Mouse (Mus musculus) thymus, postnatal 10 days (tissue): Measurements from ENCODE around the gene Rnf34.

Experiments
- DNase-seq, 2 experiments: peaks; one replicate each; pipeline ENCODE4 v3.0.0; 2021; ENCODE audit warnings: low spot score in 2 of 2

Rnf34 gene

DNA sequence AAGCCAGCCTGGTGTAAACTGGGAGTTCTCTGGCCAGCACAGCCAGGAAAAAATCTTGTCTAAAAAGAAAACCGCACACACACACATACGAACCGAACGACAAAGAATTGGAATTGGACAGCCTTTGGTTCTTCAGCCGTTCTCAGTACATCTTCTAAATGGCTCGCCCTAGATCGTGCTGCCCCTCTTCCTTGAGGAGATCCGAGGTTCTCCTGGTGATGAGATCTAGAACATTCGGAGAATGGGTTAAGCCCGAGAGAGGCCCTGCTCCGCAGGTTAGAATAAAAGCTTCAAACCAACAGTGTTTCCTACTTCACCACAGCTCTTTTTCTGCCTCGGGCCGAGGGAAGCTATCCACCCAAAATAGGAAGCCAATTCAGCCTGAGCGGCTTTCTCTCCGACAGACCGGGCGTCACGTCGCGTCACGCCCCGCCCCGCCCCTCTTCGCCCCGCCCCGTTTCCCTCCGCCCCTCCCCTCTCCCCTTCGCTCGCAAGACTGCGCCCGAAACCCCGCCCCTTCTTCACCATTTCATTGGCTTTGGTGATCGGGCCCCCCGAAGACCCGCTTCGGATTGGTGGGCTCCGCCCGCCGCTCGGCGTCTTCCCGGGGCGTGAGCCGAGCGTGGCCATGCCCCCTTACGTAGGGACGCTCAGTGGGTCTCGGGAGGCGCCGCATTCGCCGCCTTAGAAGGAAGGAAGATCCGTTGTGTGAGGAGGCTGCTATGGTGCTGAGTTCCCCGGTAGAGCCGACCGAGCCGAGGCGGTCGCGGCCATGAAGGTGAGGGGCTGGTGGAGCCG is at the start of gene Rnf34:
TSS of gene Rnf34 (plus strand) at position 528 of the 798 bp plus-strand sequence.
- DNase-seq = peak; percentile 98 to 99

DNA sequence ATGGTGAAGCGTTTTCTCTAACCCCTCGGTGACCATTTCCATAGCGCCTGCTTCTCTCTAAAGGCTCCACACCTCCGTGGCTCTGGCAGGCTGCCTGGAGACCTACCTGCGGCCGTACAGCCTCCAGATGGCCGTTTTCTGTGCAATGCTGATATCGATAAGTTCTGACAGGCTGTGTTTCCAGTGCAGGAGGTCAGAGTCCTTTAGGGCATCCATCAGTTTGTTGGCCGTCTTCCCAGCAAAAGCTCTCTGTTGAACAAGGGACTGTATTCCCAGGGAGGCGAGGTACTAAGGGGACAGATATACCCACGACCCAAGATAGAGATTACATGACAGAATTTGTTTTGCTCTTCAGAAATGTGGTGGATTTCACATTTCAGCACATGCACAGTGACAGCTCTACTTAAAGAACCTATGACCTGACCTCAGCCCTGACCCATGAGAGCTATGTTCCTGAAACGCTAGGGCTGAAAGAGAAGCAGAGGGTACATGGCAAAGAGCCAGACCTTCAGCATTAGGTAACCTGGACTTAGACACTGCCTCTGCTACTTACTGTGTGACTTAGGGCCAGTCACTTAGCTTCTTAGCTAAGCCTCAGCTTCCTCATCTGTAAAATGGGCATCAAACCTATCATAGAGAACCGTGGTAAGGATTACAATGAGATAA is 49.4 kb upstream of the Rnf34 start:
- DNase-seq = no peak

DNA sequence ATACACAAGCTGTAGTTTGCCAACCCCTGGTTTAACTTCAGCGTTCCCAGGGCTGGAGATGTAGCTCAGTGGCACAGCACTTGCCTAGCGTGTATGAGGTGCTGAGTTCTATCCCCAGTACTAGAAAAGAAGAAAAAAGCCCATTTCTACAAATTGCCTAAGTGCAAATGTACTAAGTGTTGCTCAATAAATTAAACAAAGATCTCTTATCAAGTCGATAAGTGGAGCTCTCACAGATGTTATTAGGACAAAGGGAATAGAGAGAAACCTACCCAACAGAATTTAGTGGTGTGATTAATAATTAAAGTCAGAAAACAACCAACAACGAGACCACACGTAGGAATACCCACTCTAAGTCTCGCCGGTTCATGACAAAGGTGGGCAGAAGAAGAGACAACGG is 48.2 kb upstream of the Rnf34 start:
- no peak for DNase-seq

DNA sequence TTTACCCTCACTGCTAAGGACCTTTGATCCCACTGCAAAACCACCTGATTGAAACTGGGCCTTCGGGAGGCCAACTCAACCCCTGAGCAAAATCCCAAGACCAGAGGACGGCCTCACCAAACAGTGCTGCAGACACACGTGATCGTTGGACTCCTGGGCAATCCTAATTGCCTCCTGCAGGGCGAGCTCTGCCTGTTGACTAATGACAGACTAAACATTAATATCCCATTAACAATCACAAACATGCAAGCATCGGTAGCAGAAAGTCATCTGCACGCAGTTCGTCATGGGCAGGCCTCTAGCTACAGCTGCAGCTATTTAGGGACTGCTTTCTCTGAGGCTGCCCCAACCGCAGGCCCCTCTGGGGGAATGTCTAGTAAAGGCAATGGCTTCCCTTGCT is 47.1 kb upstream of the Rnf34 start:
- DNase-seq = no peak

DNA sequence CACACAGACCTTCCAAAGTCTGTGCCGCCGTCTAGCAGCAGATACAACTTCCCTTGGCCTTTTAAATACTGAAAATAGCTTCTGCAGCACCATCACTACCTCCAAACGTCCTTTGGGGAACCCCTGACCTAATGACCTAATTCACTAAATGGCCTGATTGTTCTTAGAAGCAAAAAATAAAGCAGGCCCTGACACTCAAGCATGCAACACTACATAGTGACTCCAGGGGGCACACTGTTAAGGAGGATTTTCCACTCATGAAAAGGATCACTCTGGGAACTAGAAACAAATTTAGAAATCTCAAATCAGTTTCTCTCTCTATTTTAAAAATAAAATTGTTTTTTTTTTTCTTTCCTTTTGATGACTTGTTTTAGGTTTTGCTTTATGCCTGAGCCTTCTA is 44.3 kb upstream of the Rnf34 start:
- DNase-seq = no peak

DNA sequence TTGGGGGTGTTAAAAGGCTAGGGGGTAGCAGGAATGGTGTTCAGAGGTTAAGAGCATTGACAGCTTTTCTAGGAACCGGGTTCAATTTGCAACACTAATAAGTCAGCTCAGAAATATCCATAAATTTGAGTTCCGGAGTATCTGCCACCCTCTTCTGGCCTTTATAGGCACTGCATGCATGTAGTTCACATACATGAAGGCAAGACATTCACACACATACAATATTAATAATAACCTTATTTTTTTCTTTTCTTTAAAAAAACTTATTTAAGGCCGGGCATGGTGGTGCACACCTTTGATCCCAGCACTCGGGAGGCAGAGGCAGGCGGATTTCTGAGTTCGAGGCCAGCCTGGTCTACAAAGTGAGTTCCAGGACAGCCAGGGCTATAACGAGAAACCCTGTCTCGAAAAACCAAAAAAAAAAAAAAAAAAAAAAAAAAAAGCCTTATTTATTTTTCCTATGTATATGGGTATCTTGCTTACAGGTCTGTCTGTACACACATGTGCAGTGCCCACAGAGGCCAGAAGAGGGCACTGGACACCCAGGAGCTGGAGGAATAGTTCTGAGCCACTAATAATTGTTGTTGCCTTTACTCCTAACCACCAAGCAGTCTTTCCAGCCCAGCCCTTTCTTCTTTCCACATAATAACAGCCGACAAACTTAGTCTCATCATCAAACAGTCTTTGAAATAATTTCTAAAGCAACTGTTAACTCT is 38.3 kb upstream of the Rnf34 start:
- DNase-seq = peak; percentile 56 to 80

DNA sequence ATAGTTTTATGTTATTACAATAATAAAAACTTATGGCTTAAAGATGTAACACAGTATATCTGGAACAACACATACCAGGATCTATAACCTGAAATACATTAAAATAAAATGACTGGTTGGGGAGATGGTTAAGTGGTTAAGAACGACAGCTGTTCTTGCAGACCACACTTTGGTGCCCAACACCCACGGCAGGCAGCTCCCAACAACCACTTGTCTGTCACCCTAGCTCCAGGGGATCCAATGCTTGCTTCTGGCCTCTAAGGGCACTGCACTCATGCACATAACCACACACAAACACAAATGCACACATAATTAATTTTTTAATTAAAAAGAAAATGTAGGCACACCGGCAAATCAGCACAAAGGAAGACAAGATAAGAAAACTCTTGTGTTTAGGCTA is 37.1 kb upstream of the Rnf34 start:
- no peak for DNase-seq

DNA sequence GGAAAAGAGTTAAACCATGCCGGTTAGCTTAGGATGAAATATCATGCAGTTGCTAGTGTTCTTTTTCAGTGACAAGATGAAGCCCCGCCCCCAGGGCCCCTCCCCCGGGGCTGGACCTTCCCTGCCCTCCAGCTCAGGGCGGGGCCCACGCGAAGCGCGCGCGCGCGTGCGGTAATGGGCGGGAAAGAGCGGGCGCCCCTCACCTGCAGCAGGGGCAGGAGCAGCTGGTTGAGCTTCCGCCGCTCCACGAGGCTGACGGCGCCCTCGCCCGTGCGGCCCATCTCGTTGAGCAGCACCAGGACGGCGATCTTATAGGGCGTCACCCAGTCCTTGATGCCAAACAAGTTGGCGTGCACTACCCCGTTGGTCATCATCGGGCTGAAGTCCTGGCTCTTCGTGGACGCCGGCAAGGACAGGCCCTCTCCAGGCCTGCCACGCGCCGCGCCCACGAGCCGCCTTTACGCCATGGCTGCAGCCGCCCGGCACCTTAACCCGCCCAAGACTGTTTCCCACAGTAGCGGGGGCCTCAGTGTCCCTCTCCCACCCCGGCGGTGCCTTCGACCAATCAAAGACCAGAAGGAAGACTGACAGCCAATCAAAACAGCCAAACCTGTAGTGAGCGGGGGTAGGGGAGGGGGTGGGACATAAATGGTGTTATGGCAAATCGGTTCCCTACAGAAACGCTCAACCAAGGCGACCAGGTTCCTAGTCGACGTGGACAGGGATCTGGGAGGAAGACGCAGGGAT is 28.9 kb upstream of the Rnf34 start, which contains the start of gene Anapc5:
TSS of gene Anapc5 (minus strand) at position 563 of the 747 bp plus-strand sequence.
- peak; percentile 93 to 95 for DNase-seq

DNA sequence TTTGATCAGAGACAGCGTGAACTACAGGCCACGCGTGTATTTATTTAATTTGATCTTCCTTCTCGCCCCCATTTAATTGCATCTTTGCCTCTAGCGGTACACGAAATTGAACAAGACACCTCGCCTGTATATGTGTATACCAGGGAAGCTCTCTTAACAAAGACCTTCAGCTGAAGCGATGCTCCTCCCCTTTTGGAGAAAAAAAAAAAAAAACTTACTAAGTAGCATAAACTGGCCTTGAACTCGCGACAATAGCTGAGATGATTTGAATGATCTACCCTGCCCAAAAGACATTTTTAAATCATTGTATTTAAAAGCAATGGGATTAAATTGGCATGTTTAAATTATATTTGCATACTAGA is 28.3 kb upstream of the Rnf34 start:
- no peak for DNase-seq

DNA sequence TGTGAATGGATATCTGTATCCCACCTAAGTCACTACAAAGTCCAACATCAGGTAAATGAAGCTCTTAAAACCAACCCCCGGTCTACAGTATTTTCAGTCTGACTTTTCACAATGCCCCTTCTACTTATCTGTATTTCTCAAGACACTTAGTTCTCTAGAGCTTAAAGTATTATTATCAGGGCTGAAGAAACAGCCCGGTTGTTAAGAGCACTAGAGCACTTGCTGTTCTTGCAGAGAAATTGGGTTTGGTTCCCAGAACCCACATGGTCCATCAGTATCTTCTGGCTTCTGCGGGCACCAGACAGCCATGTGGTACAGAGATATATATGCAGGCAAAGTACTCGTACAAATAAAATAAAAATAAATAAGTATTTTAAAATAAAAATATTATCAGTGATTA is 27.4 kb upstream of the Rnf34 start:
- no peak for DNase-seq

DNA sequence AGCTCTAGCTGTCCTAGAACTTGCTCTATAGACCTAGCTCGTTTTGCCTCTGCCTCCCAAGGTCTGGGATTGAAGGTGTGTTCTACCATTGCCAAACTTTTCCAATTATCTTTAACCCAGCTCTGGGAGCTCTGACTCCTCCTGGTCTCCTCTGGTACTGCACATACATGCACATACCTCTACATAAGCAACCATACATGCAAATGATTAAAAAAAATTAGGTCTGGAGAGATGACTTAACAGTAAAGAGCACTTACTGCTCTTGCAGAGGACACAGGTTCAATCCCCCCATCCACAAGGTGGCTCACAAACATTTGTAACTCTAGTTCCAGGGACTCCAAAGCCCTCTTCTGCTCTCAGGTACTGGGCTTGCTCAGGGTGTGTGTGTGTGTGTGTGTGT is 25.9 kb upstream of the Rnf34 start:
- peak in 1 of 2 experiments; percentile 33 for DNase-seq

DNA sequence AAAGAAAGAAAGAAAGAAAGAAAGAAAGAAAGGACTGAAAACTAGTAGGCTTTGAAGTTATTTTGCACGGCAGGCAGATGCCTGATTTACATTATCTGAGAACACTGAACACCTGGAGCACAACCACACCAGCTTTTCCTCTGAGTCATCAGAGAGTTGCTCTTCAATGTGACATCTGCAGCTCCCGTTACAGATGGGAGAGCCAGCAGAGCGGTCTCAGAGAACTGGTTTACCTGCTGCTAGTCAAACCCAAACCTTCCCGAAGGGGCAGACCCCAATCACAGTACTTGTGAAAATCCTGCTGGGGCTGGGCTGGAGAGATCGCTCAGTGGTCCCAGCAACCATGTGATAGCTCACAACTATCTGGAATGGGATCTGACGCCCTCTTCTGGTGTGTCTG is 25.4 kb upstream of the Rnf34 start:
- DNase-seq = peak; percentile 56 to 63

DNA sequence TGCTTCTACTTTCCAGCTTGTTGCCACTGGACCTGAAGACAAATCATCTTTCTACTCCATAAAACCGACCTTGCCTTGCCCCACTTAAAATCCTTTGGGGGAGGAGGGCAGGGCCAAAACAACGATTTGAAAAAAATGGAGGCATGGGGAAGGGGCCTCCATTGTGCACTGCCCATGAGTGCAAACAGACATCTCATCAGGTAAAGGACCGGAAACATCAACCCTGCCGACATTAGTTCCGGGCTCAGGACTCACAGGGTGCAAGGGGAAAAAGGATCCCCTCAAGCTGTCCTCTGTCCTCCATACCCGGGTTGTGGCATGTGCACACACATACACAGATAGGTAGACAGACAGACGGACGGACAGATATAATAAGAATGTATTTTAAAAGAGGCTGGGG is 24.7 kb upstream of the Rnf34 start:
- no peak for DNase-seq

DNA sequence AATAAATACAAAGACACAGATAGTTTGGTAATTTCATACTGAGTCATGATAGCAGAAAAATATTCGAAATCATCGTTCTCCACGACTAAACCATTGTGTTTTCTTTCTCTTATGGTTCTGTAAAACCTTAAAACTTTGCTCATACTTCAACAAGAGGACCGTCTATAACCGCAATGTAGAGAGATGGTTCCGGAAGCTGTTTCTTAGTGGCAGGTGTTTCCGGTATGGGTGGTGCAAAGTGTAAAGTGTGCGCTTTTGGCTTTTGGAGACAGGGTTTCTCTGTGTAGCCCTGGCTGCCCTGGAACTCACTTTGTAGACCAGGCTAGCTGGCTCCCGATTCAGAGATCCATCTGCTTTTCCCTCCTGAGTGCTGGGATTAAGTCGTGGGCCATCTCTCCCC is 17.3 kb upstream of the Rnf34 start:
- peak in 1 of 2 experiments; percentile 29 for DNase-seq

DNA sequence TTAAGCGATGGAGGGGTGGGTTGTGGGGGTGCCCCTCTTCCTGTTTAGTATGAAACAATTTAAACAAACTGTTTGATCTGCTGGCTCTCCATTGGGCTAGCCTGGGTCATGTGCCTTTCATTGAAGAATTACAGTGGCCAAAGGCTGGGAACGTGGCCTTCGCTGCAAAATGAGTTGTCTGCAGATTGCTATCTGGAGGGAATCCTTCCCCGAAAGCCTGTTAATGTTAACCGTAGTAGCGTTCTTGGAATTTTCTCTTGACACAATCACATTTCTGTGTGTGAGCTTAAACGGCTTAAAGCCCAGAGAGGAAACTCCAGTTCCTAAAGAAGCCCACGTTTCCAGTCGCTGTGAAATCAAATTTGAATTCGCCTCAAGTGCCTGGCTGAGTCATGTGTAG is 16.9 kb upstream of the Rnf34 start:
- DNase-seq = peak in 1 of 2 experiments; percentile 17

DNA sequence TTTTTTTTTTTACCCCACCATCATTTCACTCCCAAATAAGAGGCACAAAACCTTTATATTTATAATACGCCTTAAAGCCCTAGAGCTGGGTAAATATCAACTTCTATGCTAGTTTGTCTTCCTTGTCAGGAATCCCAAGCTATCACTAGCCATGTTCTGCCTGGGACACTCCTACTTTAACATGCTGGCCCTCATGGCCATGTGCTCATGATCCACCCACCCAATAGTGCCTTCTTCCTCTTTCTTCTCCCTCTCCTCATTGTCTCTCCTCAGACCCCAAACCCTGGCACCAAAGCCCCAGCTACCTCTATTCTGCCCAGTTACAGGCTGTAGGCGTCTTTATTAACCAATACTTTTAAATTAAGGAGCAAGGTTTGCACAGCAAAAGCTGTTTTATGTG is 8.7 kb upstream of the Rnf34 start:
- no peak for DNase-seq

DNA sequence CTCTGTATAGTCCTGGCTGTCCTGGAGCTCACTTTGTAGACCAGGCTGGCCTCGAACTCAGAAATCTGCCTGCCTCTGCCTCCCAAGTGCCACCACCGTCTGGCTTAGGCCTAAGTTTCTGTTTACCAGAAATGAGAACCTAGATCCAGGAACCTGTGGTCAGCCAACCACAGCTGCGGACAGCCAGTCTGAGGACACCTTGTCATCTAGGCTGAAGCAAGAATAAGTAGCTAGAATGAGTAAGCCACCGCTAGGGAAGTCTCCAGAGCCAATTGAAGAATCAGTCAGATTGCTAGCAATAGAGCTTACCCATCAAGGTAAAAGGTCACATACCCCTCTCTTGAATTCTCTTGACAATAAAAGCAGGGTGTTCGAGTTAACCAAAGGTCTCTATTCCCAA is 6.0 kb upstream of the Rnf34 start:
- no peak for DNase-seq

DNA sequence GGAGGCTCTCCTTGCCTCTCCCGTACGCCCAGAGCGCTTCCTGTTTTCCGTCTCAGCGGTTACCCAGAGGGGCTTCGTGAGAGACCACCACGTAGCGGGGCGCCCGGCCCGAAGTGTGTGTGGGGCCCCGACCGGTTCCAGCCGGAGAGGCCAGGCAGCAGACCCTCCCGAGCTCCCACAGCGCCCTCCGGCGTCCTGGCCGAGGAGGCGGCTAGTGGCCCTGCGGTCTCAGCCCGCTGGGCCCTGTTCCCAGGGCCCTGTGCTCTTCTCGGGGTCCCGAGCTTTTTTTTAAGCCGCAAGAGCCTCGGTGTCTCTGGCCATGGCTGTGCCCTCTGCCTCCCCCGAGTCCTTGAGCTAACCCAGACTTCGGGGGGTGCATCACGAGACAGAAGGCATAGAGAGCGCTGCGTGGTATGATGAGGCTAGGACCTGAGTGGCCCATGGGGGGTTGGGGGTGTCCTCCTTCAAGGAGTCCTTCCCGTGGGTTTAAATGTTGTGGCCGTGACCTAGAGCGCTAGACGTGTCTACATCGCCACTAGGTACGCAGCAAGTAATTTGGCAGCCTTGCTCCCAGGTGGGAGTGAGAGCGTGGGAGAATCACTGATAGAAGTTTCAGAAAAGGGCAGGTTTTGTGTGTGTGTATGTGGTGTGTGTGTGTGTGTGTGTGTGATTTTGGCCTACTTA is 613 bp downstream of the Rnf34 start:
- peak in 1 of 2 experiments; percentile 76 for DNase-seq

DNA sequence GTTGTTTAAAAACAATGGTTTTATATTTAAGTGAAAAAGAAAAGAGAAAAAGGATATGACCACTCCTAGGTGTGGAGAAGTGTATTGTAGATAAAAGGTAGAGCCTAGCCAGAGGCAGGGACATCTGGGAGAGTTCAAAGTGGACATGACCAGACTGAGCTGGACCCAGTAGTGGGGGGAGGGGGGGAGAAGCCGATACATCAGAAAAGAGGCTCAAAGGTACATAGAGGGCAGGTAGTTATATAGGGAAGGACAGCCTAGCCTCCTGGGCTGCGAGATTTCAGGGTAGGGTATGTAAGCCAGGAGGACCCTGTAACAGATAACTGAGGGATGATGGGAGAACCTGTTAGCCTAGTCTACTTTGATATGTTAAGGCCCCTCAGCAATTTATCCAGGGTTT is 2.8 kb downstream of the Rnf34 start:
- no peak for DNase-seq

DNA sequence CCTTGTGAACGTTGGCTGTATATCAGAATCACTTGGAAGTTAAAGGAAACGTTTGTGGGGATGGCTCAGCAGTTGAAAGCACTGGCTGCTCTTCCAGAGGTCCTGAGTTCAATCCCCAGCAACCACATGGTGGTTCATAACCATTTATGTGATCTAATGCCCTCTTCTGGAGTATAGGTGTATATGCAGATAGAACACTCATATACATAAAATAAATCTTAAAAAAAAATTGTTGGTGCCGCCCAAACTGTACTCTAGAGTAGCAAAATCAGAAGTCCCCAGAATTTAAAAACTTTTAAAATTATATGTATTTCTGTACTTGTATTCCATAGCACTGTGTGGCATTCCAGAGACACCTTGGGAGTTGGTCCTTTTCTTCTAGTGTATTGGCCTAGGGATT is 6.0 kb downstream of the Rnf34 start:
- DNase-seq = no peak

DNA sequence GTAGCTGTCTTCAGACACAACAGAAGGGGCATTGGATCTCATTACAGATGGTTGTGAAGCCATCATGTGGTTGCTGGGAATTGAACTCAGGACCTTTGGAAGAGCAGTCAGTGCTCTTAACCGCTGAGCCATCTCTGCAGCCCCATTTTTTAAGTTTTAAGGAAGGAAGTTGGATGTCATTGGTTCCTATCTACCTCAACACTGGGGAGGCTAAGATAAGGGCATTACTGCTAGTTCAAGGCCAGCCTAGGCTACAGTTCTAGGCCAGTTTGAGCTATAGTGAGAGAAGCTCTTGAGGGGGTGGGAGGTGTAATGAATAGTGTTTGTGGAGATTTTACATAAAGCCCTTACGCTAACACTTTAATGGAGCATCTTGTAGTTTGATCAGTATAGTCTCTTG is 13.2 kb downstream of the Rnf34 start:
- no peak for DNase-seq
